Mouse (Mus musculus): ENCODE measurements around the gene Folr1. TPM values are rescaled to one million over a fixed set of nuclear protein-coding genes. Genes with fewer than 3 reads are reported as not detected.
A peak's percentile ranks its signal among the peaks of the same experiment; 100 is the strongest.

Gene Folr1
- total RNA-seq, 2 experiments from 2014 or later, result 4.4 to 35.6 TPM

- no peak for DNase-seq (ENCODE audit: low spot score in 2 of 2)
These were observed 1.5 kb downstream of the Folr1 start for GRCm38 (mm10) chr7:101869163-101869500.

GRCm38 (mm10) chr7:101868241-101869162, 2.1 kb downstream of the Folr1 start:
- no peak for DNase-seq (ENCODE audit: low spot score in 2 of 2)

DNA sequence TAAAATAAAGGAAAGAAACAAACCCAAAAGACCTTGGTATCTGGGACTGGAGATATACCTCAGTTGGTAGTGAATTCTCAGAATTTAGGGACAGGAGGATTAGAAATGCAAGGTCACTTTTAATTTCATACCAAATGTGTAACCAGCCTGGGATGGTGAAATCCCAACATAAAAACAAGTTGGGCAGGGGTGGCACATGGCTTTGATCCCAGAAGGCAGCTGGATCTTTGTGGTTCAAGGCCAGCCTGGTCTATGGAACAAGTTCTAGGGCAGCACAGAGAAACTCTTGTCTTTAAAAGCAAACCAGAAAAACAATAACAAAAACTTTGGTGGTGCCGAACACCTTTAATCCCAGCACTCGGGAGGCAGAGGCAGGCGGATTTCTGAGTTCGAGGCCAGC, 3.1 kb downstream of the Folr1 start:
- DNase-seq (ENCODE audit: low spot score in 2 of 2), result no peak

DNA sequence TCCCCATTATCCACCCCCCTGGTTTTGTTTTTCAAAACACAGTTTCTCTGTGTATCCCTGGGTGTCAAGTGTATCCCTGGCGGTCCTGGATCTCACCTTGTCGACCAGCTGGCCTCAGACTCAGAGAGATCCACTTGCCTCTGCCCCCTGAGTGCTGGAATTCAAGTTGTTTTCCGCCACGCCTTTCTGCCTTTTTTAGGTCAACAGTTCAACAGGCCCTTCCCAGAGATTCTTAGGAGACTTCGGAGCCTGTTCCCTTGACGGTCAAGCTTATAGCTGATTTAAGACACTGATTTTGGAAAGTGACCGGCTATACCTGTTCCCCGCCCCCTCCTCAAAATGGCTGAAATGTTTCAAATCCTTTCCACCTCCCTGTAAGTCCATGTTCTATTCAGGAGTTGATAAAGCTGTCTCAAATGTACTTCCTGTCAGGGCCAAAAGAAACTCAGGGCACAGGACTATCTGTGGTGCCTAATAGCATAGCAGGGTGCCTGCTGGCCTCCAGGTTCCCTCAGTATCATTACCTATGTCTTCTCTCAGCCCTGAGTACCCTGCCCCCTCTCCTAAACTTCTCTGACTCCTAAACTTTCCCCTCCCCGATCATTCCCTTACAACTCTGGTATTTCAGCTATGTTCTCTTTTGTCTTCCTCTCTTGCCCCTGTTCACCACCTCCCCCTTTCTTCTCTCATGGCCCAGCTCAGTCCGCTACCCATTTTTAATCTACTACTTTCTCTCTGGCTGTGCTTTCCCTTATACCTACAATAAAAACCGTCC, 3.9 kb downstream of the Folr1 start:
- DNase-seq (ENCODE audit: low spot score in 2 of 2), result no peak

DNA sequence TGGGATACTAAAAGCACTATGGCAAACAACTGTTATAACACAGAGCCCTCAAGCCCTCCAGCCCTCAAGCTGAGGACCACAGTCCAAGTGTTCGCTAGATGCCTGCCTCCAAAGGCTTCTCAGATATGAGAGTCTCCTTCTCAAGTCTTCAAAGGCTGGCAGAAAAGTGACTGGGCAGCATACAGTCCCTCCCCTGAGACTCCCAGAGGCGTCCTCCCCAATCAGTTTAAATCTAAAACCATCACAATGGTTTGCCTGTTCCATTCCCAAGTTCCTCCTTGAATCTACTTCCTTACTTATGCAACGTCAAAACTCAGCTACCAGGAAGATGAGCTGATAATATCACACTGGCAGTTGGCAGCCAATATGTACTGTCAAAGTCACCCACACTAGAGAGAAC, 7.2 kb downstream of the Folr1 start, which contains the start of gene Anapc15:
TSS of gene Anapc15 (plus strand) at position 301 of the 400 bp plus-strand sequence.
- no peak for DNase-seq (ENCODE audit: low spot score in 2 of 2)

GRCm38 (mm10) chr7:101862291-101862690, 8.3 kb downstream of the Folr1 start:
- DNase-seq (ENCODE audit: low spot score in 2 of 2), result no peak

DNA sequence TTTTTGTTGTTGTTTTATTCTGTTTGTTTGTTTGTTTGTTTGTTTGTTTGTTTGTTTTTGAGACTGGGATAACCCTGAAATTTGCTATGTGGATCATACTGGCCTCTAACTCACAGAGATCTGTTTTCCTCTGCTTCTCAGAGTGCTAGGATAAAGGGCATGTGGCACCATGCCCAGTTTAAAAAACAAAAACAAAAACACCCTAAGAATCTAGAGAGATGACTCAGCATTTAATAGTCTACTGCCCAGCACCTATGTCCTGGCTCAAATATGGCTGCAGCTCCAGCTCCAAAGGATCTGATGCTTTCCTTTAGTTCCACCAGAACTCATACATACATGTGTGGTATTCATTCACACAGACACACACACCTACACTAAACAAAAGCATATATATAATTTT, 9.6 kb downstream of the Folr1 start:
- DNase-seq (ENCODE audit: low spot score in 2 of 2), result no peak

GRCm38 (mm10) chr7:101858362-101858761, 12.2 kb downstream of the Folr1 start:
- DNase-seq (ENCODE audit: low spot score in 2 of 2), result no peak

DNA sequence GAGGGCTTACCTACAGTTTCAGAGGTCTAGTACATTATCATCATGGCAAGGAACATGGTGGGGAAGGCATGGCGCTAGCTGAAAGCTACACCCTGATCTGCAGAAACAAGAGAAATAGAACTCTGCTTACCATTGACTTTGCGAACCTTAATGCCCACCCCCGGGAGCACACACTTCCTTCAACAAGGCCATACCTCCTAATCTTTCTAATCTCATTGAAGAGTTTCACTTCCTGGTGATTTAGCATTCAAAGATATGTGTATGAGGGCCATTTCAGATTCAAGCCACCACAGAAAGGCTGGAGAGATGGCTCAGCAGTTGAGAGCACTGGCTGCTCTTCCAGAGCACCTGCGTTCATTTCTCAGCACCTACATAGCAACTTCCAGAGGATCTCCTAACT, 13.5 kb downstream of the Folr1 start, which contains the start of gene Folr2:
TSS of gene Folr2 (minus strand) at position 101 of the 400 bp plus-strand sequence.
- no peak for DNase-seq (ENCODE audit: low spot score in 2 of 2)

DNA sequence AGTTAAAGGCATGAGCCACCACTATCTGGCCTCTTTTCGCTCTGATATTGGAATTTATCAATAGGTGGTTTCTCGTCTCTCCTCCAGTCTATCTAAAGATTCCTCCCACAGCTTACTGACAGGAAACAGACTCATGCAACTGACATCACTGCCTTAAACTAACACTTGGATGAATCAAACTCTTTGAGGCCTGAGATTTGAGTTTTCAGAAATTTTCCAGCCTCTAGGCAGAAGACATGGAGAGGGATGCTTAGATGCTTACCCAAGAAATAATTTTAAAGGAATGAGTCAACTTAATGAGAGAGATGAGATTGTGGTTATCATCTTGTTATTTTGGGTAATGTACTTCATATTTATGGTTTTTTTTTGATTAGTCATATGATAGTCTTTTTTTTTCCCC, 16.8 kb downstream of the Folr1 start:
- DNase-seq (ENCODE audit: low spot score in 2 of 2), result no peak

GRCm38 (mm10) chr7:101852846-101853245, 17.7 kb downstream of the Folr1 start:
- no peak for DNase-seq (ENCODE audit: low spot score in 2 of 2)

GRCm38 (mm10) chr7:101851689-101852088, 18.9 kb downstream of the Folr1 start:
- no peak for DNase-seq (ENCODE audit: low spot score in 2 of 2)

GRCm38 (mm10) chr7:101847934-101848333, 22.7 kb downstream of the Folr1 start:
- no peak for DNase-seq (ENCODE audit: low spot score in 2 of 2)

GRCm38 (mm10) chr7:101844186-101844585, 26.4 kb downstream of the Folr1 start:
- no peak for DNase-seq (ENCODE audit: low spot score in 2 of 2)

GRCm38 (mm10) chr7:101837606-101838471, 32.7 kb downstream of the Folr1 start, which contains the start of gene Inppl1:
TSS of gene Inppl1 (minus strand) at chr7:101838229.
- DNase-seq (ENCODE audit: low spot score in 2 of 2), result peak; percentile 50 to 69

DNA sequence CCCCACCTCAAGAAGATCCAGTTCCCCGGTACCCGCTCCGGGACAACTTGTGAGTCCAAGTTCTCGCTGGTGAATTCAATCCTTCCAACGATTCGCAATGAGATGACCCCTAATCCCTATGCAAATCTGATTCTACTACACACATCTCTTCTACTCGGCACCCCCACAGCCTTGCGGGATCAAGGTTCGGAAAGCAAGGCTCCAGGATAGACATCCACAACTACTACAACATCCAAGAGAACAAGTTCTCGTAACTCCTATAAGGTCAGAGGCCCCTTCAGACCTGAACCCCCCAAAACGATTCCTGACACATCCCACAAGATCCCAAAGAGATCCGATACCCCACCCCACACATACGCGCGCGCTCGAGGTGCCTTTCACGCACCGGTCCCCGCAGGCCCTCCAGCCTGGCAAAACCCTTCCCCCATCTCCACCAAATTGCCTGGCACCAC, 33.4 kb downstream of the Folr1 start:
- DNase-seq (ENCODE audit: low spot score in 2 of 2), result peak in 1 of 2 experiments; percentile 16

- DNase-seq (ENCODE audit: low spot score in 2 of 2), result peak; percentile 47 to 51
These were observed 34.1 kb downstream of the Folr1 start for GRCm38 (mm10) chr7:101836271-101837153.

GRCm38 (mm10) chr7:101835457-101836109, 35.0 kb downstream of the Folr1 start:
- DNase-seq (ENCODE audit: low spot score in 2 of 2), result no peak

DNA sequence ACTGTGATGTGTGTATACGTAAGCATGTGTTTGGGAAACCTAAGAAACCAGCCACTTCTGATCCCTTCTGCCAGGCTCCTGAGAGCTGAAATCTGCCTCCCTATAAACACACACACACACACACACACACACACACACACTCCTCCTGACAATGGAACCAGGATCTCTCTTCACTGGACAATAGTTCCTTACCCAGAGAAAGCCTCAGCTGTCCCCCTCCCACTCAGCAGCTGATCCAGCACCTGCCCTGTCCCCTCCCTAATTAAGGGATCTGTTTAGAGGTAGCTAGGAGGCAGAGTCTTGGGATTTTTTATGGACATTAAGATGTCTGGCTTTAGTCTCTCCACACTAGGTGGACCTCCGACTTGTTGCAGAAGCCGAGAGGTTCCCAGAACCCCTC, 35.7 kb downstream of the Folr1 start:
- no peak for DNase-seq (ENCODE audit: low spot score in 2 of 2)
